Mouse (Mus musculus): ENCODE results near the gene Hacd3.
"Not testable (repeated sequence)": the region's sequence is repeated elsewhere in the genome, so short reads cannot be mapped to it uniquely, and the experiment has no call there.

Hacd3 gene

DNA sequence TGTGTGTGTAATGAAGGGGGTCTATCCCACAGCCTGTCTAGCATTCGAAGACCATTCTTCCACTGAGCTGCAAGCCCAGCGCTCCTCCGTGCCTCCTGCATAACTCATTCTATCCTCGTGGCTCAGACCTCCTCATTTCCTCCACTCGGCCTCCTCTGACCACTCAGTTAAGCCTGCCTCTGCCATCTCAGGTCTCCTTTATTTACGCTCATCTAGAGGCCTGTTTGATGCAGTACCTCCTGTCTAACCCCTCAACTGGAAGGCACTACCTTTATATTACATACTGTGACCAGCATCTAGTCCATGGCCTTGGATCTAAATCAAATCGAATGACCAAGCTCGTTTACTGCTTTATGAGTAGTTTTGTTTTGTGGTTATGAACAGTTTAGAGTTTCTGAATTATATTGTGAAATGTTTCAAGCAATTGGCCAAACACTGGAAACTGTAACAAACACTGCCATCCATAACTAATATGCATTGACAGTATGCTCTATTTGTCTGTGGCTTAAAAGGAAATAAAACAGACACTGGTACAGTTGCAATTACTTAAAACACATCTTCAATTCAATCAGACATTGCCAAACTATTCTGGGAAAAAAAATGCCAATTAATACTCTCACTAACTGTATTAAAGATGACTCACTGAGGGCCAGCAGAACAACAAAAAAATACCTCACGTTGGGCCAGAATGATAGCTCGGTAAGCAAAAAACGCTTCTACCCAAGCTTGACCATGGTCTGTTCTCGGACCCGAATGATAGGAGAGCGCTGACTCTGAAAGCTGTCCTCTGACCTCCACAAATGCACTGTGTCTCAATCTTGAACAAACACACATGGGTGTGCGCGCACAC lies 4.3 kb downstream of the Hacd3 start:
- no peak for DNase-seq (ENCODE audit: extremely low spot score)

DNA sequence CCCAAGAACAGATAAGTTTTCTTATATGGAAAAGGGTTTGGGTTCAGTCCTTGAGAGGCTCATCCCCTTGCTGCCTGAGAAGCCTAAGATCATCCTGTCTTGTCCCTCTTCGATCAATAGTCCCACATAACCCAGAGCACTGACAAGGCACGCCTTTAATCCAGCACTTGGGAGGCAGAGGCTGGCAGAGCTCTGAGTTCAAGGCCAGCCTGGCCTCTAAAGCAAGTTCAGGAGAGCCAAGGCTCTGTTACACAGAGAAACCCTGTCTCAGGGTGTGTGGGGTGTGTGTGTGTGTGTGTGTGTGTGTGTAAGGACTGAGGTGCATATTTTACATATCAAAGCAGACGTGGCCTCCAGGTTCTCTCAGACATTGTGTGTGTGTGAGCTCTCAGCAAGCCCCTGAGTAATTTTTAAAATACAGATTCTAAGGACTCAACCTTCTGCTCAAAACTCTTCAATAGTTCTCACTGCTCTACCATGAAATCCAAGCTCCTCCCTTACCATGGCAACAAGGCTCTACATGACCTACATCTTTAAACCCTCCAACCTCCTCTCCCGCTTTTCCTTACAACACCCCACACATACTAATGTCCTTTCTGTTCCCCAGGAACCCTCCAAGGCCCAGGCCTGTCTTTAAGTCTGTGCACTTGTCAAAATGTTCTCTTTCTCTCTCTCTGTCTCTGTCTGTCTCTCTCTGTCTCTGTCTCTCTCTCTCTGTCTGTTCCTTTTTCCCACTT lies 5.1 kb downstream of the Hacd3 start:
- DNase-seq (ENCODE audit: extremely low spot score) = no peak

DNA sequence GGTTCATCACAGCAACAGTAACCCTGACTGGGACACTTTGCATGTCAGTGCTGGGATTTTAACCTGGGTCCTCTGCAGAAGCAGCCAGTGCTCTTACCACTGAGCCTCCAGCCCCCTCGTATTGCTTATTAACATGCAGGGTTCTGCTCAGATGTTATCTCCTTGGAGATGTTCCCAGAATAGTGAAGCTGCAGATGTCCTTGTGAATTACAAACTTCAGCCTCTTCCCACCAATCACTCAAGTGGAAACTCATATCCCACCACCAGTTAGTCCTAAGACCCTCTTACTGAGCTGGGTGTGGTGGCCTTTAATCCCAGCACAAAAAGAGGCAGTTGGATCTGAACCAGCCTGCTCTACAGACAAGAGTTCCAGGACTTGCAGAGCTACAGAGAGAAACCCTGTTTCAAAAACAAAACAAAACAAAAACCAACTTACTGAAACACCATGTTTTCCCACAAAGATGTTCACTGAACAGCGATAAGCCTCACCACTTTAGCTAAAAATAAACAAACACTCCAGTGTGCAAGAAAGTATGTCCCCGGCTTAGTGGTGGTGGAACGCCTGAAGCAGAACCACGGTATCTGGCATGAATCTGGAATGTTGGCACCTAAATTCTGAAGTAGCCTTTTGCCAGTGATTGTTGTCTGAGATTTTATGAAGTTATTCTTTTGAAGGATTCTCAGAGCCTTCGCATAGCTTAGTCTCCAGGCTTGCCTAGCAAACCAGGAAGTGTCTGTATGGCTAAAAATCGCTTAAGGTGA lies 5.9 kb downstream of the Hacd3 start:
- no peak for DNase-seq (ENCODE audit: extremely low spot score)

DNA sequence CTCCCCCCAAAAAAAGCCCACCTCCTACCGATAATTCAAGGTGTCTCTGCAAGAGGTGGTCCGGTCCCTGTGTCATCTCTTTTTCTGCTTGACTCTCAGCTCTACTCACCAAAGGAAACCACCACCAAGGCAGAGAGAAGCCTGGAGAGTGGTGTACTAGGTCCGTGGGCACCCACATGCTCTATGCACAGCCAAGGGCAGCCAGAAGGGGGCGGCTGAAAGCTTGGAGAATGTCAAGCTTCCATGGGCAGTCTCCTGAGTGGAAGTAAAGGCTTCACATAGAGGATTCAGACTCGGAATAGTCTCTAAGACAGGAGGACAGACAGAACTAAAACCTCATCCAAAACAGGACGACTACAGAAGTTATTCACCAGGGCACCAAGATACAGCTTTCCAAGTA lies 10.2 kb downstream of the Hacd3 start:
- peak; percentile 9 for DNase-seq (ENCODE audit: extremely low spot score)

DNA sequence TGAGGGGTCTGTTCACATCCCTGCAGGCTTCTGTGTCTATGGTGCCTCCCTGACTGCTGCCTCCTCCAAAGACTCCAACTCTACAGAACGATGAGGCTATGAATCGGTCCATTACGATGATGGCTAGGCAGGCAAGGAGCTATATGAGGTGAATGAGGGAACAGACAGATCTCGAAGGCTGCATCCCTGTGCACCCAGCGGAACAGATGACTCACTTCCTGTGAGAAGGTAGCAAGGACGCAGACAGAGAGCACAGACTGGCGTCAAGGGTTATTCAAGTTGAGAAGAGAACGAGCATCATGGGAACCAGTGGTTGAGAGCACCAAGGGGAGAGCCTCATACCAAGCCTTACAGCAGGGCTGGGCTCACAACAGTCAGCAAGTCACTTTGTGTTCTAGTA lies 10.9 kb downstream of the Hacd3 start:
- no peak for DNase-seq (ENCODE audit: extremely low spot score)

DNA sequence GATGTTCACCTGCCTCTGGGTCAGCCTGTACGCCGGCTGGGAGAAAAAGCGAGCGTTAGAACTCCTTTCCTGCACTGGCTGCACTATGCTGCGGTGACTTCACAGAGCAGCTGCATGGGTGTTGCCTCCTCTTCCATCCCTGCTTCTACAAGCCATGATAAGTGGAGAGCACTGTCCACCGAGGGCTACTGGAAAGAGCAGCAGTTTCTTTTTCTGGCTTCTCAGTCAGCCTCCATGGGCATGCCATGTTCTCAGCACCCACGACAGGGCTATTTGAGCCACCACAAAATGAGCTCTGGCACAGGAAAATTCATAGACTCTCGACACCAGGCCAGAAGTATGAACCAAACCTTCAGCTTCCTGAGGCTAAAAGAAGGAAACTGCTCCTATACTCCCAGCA lies 15.8 kb downstream of the Hacd3 start:
- DNase-seq (ENCODE audit: extremely low spot score) = no peak

DNA sequence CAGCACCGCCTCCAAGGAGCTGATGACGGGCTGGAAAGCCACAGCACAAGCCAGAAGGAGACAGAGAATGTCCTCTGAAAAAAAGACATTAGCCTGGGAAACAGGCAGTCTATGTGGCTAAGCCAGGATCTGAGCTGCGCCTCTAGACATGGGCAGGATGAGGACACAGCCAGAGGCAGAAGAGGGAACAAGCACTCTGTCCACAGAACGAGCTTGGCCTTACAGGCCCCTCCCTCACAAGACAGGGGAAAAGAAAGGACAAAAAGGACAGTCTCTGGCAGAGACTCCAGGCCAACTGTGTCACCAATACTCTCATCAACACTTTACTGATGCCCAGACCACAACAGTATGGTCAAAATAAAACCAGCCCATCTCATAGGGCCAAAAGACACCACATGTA lies 20.0 kb downstream of the Hacd3 start:
- no peak for DNase-seq (ENCODE audit: extremely low spot score)

DNA sequence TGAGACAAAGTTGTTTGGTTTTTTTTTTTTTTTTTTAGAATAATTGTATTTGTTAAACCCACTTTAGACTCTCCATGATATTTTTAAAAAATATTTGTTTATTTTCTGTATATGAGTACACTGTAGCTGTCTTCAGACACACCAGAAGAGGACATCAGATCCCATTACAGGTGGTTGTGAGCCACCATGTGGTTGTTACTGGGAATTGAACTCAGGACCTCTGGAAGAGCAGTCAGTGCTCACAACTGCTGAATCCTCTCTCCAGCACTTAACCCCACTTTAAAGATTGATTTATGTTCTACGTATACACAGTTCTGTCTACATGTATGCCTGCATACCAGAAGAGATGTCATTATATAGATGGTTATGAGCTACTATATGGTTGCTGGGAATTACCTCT lies 26.0 kb downstream of the Hacd3 start:
- not testable (repeated sequence) for DNase-seq (ENCODE audit: extremely low spot score)

DNA sequence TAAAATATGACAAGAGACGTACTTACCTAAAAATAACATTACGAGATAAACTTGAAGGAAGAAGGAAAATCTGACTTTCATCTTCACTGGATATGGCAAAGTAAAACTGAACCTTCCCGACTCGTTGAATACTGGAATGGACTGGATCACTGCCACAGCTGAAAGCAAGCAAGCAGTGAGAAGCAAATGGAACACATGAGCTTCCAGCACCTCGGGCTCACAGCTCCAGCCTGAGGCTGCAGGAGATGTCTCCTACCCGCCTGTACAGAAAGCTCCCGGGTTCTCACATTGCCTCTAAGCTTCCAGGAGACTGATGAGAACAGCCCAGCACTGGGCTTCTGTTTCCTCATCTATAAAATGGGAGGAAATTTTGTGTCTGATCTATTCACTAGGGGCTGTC lies 31.2 kb downstream of the Hacd3 start:
- no peak for DNase-seq (ENCODE audit: extremely low spot score)

DNA sequence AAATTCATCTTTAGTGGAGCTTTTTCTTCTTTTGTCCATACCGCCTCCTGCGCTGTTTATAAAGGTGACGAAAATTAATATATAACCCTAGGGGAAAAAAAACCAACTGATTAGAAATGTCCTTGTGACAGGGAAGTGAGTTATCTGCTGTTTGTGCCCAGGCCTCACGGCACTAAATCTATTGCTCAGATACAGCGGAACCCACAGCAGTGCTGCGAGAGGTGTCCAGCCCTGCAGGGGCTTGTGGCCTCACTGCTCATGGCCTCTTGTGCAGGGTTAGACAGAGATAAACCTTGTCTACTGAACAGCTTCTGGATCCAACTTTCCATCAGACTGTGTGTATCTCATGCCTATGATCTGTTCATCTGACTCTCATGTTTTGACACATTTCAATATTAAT lies 33.0 kb downstream of the Hacd3 start:
- no peak for DNase-seq (ENCODE audit: extremely low spot score)

DNA sequence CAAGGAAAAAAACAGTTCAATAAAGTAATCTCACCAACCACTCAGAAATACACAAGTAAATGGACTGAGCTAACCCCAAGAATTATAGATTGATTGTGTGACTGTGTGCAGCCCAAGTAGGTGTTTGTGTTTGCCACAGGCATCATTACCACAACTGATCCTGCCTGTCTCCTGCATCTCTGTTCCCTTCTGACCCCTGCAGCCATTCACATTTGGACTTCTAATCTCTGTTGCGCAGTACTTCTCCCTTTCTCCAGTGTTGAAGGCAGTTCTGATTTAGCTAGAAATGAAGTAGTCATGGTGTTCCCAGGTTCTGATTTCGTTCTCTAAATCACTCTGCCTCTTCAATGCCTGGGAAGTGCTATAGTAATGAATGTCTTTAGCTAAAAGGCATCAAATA lies 33.8 kb downstream of the Hacd3 start:
- DNase-seq (ENCODE audit: extremely low spot score) = no peak

DNA sequence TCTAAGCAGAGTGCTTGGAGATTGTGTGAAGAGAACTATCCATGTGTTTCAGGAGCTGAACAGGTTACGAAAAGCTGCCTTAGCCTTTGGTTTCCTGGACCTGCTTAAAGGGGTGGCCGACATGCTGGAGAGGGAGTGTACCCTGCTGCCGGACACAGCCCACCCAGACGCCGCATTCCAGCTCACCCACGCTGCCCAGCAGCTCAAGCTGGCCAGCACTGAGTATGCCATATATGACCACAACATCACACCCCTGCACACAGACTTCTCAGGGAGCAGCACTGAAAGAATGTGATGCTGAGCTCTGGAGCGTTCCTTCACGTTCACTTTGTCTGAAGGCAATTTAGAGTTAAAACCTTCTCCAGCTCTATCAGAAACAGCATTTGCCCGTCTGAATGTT lies 35.7 kb downstream of the Hacd3 start:
- no peak for DNase-seq (ENCODE audit: extremely low spot score)

DNA sequence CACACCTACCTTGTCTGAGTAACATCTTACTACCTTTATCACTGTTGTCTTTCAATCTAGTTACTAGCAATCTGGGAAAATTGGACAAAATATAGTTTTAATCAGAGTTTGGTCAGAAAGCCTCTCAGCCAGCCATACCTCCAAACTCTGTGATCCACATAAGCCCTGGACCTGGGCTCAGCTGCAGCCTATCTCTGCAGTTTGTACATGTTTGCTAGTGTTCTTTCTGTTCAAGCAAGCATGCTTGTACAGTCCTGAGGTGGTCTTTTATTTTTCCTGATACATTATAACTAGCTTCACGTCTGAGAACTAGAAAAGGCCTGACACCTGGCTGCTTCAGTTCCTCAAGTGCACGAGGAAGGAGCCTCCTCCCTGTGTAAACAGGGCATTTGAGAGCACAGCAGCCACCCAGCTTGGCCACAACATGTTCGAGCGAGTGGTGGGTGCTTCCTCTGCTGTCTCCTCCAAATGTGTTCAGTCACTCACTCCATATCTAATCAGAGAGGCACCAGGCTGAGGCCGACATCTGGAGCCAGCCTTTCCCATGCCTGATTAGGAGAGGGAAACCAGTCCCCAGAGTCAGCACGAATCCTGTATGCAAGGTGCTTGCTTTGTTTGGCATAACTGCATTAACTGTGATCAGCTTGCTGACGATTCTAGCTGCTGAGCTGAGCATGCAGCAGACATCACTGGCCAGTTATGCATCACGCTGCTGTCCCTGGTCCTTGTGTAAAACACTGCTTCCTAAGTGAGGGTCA lies 36.3 kb downstream of the Hacd3 start:
- peak; percentile 1 for DNase-seq (ENCODE audit: extremely low spot score)

DNA sequence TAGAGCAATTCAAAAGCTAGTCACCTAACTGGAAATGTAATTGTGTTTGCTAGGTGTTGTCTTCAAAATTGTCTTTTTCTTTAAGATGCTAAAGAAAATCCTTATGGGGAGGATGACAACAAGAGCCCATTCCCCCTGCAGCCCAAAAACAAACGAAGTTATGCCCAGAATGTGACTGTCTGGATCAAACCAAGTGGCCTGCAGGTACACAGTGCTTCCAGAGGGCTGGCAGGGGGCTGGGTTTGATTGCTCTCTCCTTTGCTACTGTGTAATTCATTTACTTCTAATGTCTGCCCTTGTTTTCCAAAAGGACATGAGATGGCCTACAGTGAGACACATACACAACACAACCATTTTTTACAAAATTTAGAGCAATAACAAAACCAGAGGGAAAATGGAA lies 39.6 kb downstream of the Hacd3 start:
- no peak for DNase-seq (ENCODE audit: extremely low spot score)

DNA sequence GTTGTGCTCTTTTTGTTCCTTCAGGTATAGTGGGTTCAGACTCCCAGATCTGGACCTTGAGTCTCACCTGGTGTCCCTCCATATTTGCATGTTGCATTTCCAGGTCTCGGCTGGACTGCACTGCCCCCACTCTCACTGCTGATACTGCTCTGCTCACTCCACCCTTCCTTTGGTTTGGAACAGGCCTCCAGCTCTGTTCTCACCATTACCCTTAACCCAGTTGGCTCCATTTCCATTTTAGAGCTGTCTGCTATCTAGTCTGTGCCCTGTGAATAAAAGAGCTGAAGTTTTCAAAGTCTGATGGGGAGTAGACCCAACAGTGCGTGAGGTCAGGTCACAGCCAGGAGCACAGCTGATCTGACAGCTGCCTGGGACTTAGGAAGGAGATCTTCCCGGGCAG lies 40.9 kb downstream of the Hacd3 start:
- DNase-seq (ENCODE audit: extremely low spot score) = no peak

DNA sequence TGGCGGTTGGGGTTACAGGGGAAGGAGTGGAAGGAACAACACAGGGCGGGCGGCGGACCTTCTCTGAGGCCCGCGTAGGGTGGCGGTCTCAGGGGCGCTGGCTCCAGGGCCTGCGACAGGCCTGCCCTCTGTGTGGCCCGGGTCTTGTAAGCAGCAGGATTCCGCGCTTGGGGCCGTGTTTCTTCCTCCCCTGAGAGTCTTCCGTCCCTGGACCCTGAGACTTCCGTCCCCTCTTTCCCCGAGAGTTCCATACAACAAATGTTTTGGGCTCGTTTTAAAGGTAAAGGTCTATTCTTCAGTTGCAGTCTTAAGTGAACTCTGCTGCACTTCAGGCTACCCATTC lies 60.5 kb downstream of the Hacd3 start:
- DNase-seq (ENCODE audit: extremely low spot score) = no peak

DNA sequence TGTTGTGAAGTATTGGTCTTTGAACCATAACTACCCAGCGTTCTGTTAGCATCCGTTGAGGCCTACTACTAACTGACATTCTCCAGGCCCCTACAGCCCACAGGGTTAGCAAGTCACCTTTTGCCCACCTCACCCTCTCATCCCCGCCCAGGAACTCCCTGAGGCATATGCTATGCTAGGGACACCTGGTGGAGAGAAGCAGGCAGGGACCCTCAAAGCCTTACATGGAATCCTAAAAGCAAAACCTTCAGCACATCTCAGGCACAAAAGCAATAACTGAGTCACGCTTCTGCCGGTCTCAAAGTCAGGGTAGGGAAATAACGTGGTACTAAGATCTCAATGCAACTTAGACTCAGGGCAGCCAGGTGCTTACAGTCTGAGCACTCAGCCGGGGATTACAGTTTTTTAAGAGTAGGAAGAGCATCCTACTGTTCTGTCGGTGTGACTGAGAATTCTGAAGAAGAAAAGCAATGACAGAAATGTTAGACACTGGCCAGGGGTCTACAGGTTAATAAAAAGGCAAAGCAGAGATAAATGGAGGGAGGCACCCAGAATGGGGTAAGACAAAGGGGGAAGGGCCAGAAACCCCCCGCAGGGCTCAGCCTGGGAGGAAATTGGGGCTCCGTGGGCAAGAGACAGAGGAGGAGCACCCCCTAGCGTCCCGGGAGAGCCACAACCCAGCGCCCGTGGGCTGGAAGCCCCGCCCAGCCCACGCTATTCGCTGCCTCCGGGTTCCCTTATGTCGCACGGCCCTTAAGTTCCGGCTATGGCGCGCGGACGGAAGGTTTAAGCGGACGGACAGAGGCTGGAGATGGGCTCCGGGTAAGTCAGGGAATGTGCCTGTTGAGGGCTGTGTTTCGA lies 61.1 kb downstream of the Hacd3 start, which contains the start of gene Ints14:
Ints14 (plus strand) TSS at position 789 of the 861 bp plus-strand sequence.
- DNase-seq (ENCODE audit: extremely low spot score) = peak; percentile 99

DNA sequence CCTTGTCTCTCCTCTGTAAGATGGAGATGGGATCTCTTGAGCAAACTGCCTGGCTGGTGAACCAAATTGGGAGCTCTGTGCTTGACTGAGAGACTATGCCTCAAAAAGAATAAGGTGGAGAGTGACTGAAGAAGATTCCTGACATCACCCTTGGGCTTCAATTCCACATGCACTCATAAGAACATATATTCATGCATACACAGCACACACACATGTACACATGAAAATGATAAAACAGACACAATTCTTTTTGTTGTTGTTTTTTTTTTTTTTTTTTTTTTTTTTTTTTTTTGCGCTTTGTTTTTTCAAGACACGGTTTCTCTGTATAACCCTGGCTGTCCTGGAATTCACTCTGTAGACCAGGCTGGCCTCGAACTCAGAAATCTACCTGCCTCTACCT lies 64.2 kb downstream of the Hacd3 start:
- DNase-seq (ENCODE audit: extremely low spot score) = no peak

DNA sequence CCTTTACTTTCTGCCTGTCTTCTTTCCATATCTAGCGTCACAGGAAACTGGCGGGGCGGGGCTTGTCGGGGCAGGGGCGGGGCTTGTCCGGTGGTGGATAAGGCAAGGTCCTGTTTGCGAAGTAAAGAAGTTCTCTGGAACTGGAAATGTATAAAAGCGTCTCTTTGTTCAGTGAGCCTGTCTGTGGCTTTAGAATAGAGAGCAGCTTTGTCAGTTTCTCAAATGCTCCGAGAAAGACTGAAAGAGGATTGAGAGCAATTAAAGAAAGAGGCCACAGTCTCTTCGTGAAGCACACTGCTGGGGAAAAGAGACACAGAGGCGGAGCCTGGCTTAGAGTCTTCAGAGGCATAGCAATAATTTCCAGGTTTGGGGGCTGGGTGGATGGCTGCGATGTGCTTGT lies 65.2 kb downstream of the Hacd3 start:
- DNase-seq (ENCODE audit: extremely low spot score) = peak; percentile 31

DNA sequence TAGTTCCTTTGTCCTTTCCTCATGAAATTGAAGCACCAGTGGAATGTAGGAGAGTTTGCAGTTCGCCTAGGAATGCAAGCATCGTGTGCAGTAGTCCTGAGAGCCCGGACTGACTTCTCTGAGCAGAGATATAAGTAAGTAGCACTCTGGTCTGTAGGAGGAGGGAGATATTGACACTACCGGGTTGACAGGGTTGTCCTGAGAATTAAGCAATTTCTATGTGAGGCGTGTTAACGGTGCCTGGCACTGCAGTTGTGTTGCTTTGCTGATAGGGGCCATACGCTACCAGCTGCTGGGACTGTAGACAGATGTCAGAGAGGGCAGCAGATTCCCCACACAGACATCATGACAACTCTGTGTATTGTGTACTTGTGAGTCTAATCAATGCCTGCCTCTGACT lies 68.3 kb downstream of the Hacd3 start:
- no peak for DNase-seq (ENCODE audit: extremely low spot score)

DNA sequence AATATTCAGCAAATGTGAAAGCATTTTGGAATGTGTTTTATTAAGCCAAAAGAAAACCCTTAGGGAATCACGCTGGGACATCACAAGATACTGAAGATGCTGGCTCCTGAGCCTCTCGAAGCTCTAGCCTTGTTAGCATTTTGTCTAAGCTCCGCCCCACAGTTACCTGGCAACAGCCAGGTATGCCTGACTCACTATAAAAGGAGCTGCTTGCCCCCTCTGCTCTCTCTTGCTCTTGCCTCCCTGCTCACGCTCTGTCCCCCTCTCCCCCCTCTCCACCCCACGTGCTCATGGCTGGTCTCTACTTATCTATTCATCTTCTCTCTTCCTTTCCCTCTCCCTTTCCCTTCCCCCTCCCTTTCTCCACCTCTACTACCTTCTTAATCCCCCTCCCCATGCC lies 69.4 kb downstream of the Hacd3 start:
- DNase-seq (ENCODE audit: extremely low spot score) = no peak
